Mouse (Mus musculus): ENCODE results near the gene Sec1.
A peak's percentile ranks its signal among the peaks of the same experiment; 100 is the strongest.

Sec1 gene

DNA sequence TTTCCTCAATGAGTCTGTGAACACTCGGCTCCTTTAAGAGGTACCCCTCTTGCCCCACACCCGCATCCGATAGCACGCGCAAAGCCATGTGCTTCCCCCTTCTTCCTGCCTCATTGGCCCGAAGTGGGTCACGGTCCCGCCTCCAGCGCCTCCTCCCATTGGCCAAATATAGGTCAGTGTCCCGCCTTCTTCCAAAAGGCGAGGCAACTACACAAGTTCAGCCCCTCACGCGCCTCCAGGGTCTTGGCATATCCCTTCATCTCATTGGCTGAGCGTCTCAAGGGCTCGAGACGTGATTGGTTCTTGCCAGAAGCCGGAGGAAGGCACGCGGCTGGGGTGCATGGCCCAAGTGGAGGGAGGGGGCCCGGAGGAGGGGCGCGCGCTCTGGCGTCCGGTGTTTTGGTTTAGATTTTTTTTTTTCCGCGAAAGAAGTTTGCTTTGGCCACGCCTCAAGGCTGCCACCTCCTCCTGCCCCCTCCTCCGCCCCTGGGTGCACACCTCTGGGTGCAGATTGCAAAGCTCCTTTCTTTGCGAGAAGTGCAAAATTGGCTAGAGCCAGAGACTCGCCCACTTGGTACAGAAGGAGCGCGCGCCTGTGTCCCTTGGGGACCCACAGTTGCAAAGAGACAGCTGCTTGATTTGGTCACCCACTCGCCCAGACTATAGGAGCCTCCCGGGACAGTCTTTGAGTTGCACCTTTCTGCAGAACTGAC is 10.7 kb upstream of the Sec1 start, which contains the start of gene Dbp:
Gene Dbp, plus strand, starts transcription at position 359 of the 713 bp plus-strand sequence.
- peak; percentile 84 to 90 for DNase-seq (ENCODE audit: low spot score in 2 of 2)

DNA sequence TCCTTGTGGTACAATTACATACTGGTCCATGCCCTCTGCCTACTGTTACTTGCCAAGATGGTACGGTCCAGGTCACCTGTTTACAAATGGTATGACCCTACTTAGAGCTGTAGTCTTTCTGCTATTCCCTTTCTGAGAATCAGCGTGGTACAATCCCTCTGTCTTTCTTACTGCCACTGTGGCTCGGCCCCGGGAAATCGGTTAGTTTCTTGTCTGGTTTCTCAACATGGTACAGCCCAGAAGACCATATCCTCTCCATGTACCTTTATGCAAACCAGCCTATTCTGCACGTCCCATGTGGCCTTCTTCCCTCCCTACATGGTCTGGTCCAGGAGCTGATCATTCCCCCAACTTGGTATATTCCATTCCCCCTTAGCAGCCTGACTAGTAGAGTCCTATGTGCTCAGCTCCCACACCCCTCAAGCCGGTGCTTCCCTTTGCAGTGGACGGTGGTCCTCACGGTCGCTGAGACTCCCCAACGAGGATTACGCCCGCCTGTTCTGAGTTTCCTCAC is 9.9 kb upstream of the Sec1 start:
- peak in 1 of 2 experiments; percentile 39 for DNase-seq (ENCODE audit: low spot score in 2 of 2)

DNA sequence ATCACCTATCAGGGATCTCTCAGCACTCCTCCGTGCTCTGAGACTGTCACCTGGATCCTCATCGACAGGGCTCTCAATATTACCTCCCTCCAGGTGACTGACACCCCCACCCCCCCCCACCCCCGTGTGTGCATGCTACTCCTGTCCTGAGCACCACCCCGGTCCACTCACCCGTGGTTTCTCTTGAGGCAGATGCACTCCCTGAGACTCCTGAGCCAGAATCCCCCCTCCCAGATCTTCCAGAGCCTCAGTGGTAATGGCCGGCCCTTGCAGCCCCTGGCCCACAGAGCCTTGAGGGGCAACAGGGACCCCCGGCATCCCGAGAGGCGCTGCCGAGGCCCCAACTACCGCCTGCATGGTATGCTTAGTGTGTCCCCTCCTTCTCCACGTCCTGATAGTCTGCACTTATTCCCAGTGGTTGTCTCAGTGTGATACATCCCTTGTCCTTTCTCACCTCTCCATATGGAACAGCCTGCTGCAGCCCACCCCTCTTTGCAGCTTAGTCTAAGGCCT is 9.4 kb upstream of the Sec1 start:
- DNase-seq (ENCODE audit: low spot score in 2 of 2) = no peak

DNA sequence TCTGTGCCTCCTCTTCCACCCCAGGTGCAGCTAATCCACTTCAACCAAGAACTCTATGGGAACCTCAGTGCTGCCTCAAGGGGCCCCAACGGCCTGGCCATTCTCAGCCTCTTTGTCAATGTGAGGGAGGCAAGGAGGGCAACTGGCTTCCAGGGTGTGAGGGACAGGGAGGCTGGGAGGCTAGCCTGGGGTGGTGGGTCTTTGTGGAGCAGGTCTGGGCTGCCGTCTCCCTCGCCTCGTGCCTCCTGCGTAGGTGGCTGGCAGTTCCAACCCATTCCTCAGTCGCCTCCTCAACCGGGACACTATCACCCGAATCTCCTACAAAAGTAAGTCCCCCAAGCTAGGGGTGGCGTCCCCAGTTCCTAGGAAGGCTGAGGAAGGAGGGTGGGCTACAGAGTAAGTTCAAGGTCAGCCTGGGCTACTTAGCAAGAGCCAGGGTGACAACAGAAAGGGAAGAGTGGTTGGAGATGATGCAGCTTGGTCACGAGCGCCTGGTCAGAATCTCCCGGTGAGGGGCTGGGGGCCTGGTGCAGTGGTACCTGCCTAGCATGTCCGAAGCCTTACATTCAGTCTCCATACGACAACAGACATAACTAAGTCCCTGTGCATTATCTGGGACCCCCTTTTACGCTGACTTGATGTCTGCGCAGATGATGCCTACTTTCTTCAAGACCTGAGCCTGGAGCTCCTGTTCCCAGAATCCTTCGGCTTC is 8.8 kb upstream of the Sec1 start:
- no peak for DNase-seq (ENCODE audit: low spot score in 2 of 2)

DNA sequence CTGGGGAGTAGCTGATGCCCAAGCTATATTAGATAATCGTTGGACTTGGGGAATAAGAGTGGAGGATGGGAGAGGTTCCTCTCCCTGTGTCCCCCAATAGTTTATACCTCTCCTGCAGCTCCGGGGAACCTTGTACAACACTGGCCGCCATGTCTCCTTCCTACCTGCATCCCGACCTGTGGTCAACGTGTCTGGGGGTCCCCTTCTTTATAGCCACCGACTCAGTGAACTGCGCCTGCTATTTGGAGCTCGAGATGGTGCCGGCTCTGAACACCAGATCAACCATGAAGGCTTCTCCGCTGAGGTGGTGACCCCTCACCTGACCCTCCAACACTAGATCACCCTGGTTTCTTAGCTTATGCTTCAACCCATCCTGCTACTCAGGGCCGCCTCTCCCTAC is 8.1 kb upstream of the Sec1 start:
- no peak for DNase-seq (ENCODE audit: low spot score in 2 of 2)

DNA sequence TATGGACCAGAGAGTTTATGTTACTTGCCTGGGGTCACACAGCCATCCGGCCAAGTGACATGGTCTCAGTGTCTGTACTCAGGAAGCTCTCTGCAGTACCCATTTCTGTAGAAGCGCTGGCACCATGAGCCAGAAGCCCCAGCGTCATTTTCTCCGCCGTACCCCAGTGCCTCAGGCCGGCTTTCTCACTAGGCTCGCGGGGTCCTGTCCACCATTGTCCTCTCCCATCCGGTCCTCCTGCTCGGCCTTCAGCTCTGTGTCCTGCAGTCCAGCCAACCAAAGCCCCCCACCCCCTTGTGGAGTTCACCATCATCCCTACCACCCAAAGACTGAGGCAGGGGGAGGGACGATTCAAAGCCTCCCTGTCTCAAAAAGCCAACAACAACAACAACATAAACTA is 7.4 kb upstream of the Sec1 start:
- DNase-seq (ENCODE audit: low spot score in 2 of 2) = no peak

DNA sequence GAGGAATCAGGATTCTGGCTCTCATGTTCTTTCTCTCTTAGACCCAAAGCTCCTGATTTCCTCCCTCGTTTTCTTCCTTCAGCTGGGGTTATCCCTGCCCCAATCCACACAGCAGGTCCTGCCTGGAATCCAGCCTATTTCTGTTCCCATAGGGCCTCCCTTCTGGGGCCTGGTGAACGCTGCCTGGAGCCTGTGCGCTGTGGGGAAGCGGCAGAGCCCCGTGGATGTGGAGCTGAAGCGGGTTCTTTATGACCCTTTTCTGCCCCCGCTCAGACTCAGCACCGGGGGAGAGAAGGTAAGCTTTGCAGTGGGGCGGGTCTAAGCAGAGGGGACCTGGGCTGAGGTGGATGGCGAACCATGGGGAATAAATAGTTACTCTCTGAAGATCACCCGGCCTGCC is 6.9 kb upstream of the Sec1 start:
- DNase-seq (ENCODE audit: low spot score in 2 of 2) = no peak

DNA sequence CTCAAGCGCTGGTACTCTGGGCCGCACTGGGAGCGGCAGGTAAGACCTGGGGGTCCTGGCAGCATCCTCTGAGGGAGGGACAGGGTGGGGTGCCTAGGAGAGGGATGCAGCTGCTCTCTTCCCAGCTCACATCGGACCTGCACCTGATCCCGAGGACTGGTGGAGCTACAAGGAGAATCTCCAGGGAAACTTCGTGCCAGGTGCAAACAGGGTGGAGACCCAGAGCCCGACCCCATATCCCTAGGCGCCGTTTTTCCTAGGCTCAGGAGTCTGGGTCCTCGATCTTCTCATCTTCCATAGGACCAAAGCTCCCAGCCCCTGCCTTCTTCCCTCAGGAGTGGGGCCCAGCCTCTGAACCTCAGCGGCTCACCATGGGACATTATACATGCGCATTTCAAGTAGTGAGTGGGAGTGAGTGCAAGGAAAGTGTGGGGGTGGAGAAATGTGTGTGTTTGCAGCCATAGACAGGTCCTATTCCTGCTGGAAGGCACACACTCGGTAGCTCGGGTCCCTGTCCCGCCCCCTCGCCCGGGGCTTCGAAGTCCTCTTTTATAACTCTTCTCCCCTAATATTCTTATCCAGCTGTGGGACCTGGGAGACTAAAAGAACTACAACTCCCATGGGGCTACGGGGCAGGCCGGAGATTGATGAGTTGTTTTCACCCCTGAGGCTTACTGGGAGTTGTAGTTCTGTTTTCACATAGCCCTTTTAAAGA is 6.3 kb upstream of the Sec1 start:
- no peak for DNase-seq (ENCODE audit: low spot score in 2 of 2)

DNA sequence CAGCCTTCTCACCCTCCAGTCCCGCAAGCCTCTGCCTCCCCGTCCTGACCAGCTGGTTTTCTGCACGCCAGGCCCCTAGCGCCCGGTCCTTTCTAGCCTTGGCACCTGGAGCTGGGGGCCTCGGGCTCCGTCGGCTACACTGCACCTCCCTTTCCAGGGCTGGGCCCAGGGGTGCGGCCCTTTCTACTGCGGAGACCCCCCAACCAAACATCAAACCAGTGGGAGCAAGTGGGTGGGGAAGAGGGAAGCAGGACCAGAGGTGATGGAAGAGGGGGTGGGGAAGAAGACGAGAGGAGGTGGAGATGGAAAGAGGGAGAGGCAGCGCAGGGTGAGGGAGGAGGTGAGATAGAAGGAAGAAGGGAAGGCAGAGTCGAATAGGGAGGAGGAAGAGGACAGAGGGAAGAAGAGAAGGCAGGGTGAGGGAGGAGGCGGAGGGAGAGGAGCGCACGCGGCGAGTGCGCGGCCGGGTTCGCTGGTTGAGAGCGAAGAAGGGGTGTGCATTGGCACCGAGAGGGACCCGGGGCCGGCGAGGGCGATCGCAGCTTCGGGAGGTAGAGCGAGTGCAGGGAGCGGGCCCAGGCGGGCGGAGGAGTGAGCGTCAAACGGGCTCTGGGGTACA is 5.4 kb upstream of the Sec1 start, which contains the start of gene Car11:
Gene Car11, plus strand, starts transcription at position 321 of the 619 bp plus-strand sequence.
- no peak for DNase-seq (ENCODE audit: low spot score in 2 of 2)

DNA sequence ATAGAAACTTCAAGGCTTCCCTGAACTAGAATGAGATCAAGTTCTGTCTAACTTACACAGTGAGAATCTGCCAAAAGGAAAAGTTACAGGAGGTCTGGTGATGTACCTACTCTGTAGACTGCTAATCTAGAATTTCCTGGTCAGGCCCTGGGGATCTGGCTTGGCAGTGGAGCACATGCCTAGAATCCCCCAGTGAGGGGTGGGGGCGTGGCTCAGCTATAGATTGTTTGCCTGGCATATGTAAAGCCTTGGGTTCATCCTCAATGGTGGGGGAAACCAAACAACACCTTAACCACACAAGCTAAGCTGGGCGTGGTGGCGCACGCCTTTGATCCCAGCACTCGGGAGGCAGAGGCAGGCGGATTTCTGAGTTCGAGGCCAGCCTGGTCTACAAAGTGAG is 3.7 kb upstream of the Sec1 start:
- DNase-seq (ENCODE audit: low spot score in 2 of 2) = no peak

DNA sequence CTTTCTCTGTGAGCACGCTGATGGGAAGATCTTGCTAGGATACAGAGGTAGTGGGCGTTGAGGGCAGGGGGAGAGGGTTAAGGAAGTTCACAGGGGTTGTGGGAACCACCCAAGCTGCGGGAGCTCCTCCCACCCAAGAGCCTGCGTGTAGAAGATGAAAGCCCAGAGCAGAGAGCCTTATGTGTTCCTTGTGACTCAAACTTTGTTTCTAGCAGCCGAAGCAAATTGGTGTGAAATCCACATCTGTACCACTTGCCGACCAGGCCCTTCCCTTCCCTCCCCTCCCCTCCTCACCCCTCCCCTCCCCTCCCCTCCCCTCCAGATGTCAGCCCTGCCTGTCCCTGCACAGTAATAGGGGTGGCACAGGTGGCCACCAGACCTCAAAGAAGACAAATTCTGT is 896 bp upstream of the Sec1 start:
- DNase-seq (ENCODE audit: low spot score in 2 of 2) = no peak

DNA sequence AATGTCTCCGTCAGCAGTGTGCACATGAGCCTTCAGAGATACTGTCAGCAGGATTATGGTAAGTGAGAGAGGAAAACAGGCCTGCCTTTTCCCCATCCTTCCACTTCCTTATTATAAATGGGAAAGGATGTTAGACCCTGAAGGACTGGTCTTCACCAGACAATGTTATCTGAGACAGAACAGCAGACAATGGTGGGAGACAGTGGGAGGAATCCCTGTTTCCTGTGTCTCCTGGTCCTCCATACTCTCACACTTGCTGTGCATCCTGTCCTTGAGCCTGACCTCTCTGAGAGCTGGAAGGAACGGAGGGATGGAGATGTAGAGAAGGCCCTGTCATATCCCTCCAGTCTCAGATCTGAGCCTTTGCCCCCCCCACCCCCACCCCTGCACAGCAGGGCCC is 1.8 kb downstream of the Sec1 start:
- no peak for DNase-seq (ENCODE audit: low spot score in 2 of 2)

DNA sequence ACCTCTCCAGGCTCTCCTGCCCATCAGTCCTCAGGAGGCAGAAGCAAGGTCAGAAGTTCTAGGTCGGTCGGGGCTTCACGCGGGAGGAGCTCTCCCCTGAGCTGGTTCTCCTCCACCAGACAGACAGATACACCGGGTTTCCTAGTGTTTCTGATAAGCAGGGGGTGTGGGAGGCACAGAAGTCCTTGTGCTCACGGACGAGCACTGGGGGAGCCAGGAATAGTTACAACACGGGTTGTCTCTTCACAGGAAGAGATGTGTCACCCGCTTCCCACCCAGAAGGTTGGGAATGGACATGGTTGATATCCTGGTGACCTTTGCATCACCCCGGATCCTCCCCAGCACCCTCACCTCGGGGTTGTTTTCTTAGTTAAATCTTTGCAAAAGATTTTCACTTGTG is 4.4 kb downstream of the Sec1 start:
- DNase-seq (ENCODE audit: low spot score in 2 of 2) = no peak

DNA sequence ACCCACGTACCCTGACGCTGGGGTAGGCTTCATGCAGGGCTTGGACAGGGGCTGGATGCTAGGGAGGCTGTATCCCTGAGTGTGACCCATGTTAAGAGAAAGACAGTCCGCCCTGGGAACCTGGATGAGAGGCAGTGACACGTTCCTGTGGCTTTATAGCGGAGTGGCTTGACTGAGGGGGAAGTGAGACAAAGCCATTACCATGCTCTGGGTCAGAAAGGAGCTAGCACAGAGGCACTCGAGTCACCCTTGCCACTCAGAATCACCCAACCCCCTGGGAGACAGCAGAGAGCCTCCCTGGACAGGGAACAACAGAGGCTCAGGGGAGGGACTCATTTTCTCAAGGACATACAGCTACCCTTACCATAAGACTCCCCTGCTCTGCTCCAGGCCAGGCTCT is 5.1 kb downstream of the Sec1 start:
- no peak for DNase-seq (ENCODE audit: low spot score in 2 of 2)

DNA sequence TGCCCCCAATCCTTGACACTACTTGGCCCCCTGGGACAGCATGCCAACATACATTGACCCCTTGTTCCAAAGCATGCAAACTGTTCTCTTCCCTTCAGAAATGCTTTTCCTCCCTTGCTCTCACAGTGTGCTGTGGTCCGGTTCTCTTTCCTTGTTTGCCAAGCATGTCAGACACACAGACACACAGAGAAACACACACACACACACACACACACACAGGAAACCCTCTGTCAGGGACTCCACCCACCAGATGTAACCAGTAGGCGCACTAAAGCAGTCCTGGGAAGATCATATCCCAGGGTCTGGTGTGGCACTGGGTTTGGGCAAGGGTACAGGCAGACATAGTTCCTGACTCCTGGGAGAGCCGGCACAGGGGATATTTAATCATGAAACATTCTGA is 7.4 kb downstream of the Sec1 start:
- no peak for DNase-seq (ENCODE audit: low spot score in 2 of 2)

DNA sequence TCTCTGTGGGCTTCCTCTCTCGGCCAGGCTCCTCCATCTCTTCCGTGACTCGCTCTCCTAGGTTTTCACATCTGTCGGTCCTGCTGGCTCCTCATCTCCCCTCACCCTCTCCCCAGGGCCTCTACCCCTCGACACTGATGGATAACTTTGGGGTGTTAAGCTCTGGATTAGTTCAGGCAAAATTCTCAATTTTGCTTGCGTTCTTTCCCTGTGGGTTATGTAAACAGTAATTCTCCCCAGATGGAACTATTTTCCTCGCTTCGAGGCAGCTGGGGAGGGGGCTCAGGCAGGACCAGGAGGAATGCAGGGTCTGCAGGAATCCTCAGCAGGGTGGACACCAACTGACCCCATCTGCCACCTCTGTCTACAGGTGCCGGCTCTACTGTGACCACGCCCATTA is 8.4 kb downstream of the Sec1 start:
- DNase-seq (ENCODE audit: low spot score in 2 of 2) = no peak

DNA sequence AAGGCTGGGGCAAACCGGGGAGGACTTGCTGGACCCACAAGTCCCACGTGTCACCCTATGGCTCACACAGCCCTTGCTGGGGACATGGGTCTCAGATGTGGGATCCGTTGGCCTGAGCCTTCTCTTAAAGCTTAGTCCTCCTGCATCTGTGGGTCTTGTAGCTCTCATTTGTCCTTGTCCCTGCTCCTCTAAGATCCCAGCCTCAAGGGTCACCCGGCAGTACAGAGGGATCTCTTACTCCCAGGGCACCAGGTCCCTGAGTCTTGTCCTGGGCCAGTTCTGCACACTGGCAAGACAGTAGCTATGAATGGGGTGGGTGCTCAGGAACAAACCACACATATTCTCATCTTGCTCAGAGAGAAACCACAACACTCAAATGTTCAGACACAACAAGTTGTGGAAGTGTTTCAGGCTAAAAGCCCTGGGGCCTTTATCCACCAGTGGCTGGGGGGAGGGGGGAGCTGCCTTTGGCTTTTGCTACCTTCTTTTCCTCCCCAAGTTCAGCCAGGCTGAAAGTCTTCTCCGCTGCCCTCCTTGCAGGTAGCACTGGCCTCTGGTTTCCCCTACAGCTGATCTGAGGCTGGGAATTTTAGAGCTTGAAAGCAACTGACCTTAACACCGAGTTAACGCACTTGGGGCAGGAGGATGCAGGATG is 10.7 kb downstream of the Sec1 start, which contains the start of gene Ntn5:
Gene Ntn5, plus strand, starts transcription at position 627 of the 655 bp plus-strand sequence.
- no peak for DNase-seq (ENCODE audit: low spot score in 2 of 2)

DNA sequence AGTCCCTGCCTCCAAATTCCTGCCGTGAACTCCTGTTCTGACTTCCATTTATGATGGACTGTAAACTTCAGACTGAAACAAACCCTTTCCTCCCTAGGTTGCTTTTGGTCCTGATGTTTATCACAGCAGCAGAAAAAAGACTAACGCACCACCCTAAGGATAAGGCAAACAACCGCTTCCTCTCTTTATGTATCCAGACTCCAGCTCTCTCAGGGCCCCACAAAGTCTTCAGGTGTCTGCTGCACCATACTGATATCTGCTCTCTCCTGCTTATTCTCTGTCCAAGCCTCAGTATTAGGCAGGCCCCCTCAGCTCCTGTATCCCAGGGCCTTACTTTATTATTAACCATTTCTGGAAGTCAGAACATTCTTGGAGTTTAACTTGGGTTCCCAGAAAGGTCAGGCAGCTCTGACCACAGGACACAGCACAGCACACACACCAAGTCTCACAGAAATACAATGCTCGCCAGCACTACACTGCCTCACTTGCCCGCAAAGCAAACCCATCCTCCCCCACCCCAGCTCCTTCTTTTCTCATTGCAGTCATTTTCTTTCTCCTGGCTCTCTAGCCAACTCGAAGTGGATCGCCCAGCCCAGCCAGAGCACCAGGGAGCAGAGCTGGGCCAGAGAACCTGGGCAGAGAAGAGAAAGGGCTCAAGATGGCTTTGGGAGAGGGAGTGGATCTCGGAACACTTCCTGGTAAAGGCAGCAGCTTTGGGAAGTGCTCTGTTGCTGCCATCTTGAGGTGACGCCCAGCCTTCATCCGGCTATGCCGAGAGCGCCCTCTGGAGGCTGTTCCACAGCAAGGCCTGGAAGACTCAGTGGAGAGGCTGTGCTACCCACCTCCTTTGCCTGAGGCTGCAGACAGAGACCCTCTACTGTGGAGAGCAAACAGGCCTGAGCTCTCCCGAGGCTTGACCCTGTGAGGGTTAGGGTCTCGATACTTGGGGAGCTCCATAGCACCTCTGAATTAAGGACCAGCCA is 11.8 kb downstream of the Sec1 start:
- DNase-seq (ENCODE audit: low spot score in 2 of 2) = peak; percentile 58 to 81

DNA sequence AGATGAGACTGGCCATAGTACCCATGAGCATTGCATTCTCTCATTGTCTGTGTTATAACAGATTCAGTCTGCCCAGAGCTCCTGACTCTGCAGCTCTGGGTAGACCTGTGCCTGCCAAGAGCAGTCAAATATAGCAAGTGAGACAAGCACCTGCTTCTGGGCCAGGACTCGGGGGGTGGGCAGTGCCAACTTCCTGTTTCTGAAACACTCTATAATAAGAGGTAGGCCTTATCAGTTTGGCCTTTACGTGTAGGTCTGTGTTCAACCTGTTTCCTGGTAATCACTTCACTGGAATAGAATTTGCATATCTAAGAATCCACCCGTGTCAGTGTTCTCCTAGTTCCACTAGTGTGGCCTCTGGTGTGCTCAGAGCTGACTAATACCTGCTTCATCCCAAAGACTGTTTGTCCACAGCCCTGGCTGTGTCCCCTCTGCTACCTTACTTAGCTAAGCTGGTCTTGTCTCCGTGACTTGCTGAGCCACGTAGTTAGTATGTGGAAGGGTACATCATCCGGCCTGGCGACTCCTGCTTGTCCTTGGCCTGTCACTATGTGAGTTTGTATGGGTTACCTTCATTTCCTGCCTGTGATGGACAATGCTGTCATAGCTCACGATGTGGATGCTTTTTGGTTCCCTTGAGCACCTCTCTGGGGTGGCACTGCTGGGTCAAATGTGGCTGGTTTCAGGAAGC is 13.0 kb downstream of the Sec1 start:
- DNase-seq (ENCODE audit: low spot score in 2 of 2) = peak in 1 of 2 experiments; percentile 48
